Mouse (Mus musculus) liver, adult (tissue): ENCODE data around the gene Foxe3.

Experiments
- GATA4 ChIP-seq: IDR thresholded peaks from 2 replicates; pipeline ENCODE4 v1.6.1; 2014; ENCODE audit warnings: mild to moderate bottlenecking, low read length; ENCODE audit not compliant: insufficient replicate concordance

Gene Foxe3

DNA sequence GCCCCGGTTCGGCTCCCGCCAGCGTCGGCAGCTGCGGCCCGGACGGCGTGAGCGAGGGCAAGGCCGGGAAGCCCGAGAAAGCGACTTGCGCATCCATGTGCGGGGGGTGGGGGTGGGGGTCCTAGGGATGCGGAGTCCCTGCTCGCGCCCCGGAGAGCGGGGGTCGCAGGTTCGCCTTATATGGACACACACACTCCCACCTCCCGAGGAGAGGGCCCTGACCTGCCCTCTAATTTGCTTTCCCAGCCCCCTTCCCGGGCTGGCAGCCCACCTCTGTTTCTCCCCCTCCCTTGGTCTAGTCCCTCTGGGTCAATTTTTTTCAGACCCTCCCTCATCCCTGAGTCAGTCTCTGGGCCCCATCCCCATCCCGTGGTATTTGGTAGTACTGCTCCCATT is at the start of gene Foxe3:
TSS of gene Foxe3 (minus strand) at position 97 of the 396 bp plus-strand sequence.
- TF ChIP-seq GATA4 = no peak

DNA sequence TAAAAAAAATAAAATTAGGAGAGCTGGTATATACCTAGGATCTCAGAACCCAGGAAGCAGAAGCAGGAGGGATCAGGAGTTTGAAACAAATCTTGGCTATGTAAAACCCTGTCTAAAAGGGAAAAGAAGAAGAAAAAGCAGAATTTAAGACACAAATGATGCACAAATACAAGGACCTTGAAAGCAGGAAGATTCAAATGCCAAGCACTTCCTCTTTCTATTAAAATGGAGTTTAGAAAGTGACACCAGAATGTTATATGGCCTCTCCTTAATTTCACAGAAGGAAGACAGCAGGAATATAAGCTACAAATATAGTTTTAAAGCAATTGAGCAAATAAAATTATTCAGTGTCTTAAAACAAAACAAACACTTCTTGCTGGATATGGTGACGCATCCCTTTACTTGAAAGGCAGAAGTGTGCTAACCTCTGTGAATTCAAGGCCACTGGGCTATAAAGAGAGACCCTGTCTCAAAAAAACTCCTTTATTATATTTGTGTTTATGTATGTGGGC is 47.5 kb upstream of the Foxe3 start:
- TF ChIP-seq GATA4 = no peak

DNA sequence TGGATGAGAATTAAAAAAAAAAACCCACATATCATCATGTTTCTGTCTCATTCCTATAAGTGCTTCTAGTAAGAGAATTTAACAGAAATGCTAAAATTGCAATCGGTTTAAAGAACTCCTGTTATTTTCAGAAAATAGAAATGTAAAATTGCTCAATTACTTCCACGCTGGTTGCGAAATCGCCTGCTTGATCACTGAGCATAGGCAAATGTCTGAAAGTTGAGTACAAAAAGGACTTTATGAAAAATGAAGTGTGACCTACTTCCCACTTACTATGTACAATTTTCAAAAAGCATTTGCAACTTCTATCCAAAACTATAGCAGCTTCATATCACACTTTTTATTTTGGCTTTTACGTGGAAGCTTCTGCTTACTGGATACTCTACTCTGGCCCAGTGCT is 44.9 kb upstream of the Foxe3 start:
- no peak for TF ChIP-seq GATA4

DNA sequence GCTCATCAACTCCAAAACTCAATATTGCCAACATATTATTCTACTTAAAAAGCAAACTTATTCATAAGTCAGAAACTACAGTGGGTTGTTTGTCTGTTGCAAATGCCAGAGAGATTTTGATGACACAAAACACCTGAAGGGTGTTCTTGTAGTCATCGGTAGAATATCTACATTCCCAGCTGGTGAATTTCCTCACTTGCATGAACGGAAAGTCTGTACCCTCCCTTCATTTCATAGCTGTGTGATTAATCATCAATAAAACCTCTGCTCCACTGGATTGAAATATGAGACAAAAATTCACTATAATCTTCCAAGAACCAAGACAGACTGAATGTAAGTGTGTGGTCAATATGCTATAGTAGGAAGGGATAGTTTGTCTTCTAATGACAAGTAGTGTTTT is 33.7 kb upstream of the Foxe3 start:
- no peak for TF ChIP-seq GATA4

DNA sequence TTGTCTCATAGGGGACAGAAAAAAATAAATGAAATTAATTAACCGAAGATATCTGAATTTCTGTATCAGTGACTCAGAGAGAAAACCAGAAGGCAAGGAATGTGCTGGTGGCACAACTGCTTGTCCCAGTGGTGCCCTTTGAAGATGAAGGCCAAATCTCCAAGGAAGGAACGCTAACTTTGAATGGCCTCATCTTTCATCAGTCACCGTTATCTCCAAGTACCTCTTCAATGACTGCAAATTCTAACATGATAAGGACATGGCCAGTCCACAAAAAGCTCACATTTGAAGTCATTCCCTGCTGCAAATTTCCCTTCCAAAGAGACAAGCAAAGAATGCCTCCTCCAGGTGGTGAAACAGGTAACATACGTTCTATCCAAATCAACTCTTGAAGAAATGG is 33.0 kb upstream of the Foxe3 start:
- TF ChIP-seq GATA4 = no peak

DNA sequence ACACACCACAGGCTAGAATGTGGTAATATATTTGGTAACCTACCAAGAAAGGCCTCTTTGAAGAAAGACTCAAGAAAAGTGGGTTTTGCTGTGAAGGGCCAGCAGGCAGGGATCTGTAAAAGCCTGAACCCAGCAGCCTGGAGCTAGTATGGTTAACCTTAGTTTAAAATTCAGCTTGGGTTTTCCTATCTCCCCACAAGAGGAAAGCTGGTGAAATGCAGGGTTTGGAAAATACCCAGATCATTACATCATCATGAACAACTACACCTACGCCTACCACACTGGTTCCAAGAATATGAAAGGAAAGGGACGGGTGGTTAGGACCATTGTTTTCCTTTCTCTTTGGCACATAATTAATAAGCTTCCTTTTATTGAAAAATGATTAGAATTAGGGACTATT is 32.4 kb upstream of the Foxe3 start:
- TF ChIP-seq GATA4 = no peak

DNA sequence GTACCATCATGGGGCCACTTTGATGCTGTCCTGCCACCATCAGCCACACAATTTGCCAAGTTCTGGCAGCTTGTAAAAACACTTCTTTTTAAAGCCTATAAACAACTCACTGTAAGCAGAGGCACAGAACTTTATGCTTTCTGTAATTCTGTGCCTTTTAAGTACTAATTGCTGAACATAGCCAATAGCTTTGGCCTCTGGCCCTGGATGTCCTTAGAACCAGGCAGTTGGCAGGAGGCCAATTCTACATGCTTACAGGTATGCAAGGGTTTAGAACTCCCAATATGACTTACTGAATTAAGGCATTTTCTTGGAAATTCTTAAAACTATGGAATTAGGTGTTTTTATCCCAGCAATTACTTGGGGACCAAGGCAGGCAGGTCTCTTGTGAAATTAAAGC is 31.6 kb upstream of the Foxe3 start:
- no peak for TF ChIP-seq GATA4

DNA sequence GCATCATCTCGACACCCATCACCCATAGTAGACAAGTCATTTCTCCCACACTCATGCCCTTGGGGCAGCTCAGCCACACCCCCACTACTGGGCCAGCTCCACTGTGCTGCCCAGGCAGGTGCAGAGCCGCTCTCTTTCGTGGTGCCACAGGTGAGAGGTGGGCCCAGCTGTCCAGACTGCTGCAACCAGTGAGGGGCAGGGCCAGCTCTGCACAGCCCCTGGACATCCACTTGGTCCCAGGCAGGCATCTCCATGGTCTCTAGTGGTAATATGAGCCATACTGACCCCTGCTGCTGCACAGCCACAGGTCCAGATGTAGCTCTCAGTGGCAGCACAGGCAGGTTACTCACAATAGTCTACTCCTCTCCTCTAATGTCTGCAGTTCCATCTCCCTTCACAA is 27.4 kb upstream of the Foxe3 start:
- no peak for TF ChIP-seq GATA4

DNA sequence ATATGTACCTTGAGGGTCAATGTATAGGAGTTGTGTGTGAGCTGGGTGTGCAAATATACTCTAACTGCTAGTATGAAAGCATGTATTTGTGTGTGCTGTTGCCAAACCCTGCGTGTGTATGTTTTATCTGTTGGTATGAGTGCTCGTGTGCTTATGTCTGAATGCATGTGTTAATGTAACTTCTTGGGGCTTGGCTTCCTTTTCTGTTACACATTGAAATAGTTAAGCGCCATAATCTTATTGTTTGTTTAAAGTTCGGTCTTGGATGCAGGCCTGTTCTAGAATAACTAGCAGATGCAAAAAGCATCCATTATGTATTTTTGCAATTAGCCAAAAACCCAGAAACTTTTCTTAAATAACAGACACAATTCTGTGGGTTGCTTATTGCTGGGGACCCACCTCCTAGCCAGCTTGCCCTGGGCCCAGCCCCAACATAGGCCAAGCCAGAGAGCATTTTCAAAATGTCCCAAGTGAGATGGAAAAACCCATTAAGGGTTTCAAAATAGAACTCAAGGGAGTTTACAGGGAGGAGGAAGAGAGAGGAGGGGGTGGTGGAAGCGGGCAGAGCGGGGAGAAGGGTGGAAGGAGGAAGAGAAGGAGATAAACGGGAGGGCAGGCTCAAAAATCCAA is 22.2 kb upstream of the Foxe3 start:
- no peak for TF ChIP-seq GATA4

DNA sequence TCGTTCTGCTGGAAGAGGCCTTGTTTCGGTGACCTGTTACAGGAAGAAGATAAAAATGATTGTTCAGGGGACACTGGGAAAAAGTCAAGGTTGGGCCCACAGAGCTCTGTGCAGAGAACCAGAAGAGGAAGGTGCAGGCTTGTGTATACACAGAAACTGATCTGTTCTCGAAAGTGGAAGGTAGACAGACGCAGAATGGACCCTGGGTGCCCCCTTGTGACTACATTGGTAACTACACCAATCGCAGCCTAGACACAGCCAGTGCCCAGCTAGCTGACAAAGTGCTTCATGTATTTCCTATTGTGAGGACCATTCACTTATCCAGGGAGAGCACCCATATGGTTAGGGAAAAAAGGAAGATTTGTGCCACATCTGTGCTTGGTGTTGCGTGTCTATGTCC is 21.6 kb upstream of the Foxe3 start:
- TF ChIP-seq GATA4 = no peak

DNA sequence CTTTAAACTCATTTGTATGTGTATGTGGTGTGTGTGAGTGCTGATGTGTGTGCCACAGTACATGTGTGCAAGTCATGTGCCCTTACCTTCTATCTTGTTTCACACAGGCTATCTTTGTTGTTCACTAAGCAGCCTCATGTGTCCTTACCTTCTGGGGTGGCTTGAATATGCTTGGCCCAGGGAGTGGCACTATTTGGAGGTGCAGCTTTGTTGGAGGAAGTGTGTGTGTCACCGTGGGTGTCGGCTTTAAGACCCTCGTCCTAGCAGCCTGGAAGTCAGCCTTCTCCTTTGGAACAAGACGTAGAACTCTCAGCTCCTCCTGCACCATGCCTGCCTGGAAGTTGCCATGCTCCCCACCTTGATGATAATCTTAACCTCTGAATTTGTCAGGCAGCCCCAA is 20.6 kb upstream of the Foxe3 start:
- TF ChIP-seq GATA4 = no peak

DNA sequence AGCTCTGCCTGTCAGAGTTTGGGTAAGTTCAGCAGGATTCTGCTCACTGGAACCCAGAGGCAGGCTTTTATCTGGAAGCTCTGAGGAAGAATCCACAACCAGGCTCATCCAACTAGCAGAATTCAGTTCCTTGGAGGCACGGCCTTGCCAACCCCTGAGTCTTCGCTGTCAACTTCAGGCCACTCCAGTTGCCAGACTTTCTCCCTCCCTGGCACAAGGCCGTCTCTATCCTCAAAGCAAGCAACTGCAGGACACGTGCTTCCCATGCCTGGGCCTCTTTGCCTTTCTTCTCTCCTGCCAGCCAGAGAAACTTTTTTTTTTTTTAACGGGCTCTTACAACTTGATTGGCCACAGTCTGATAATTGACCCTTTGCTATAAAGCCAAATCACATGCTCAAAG is 19.2 kb upstream of the Foxe3 start:
- TF ChIP-seq GATA4 = no peak

DNA sequence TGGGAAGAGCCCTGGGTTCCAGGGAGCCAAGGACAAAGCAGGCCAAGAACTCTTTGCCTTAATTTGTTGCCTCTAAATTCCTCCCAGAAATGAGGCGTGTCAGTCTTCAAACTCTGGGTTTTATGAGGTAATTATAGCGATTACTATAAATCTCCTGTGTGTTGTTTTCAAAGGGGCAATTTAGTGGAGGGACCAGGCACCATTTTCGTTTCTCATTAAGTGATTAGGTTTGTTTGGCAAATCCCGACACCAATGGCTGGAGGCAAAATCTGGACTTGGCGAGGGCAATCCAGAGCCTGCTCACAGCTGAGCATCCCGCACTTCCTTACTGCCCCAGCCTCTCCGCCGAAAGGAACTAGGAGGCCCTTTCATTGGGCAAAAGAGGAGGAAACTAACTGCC is 16.8 kb upstream of the Foxe3 start:
- TF ChIP-seq GATA4 = no peak

DNA sequence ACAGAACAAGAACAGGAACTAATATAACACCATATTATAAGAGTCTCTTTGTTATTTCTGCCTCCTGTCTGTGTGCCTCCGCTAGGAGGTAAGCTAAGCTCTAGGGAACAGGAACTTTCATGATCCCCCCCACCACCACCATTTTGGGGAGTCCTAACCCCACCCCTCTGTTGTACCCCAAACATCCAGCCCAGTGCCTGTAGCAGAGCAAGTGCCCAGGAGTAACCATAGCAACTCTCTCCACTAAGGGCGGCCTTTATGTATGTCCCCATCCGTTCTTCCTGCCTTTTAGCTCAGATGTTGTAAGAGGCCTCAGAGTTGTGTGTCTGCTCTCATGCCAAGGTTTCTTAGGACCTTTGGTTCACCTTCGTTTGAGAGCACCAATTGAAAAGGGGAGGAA is 16.3 kb upstream of the Foxe3 start:
- TF ChIP-seq GATA4 = no peak

DNA sequence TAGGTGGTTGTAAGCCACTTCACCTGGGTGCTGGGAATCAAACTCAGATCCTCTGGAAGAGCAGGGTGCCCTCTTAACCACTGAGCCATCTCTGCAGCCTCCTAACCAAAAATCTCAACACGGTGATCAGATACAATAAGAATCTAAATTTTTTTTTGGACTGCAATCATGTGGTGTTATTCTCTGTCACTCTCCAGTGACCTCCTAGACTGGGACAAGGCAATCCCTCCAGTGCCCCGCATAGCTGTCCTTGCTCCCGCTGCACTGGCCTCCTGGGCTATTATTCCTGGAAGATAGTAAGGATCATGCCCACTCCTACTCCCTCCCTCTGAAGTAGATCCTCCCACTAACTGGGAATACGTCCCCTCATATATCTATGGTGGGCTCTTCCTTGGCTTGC is 15.5 kb upstream of the Foxe3 start:
- TF ChIP-seq GATA4 = no peak

DNA sequence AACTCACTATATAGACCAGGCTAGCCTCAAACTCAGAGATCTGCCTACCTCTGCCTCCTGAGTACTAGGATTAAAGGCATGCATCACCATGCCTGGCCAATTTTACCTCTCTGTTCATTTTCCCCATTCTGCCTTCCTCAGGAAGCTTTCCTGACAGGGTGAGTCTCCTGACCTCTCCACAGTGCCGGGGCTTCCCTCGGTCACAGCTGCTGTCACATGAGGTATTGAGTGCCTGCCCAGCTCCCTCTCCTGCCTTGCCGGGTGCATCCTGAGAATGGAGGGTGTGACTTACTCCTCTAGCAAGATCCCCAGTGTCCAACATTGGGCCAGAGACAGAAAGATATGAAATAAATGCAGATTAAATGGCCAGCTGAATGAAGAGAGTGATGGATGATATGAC is 12.4 kb upstream of the Foxe3 start:
- no peak for TF ChIP-seq GATA4

DNA sequence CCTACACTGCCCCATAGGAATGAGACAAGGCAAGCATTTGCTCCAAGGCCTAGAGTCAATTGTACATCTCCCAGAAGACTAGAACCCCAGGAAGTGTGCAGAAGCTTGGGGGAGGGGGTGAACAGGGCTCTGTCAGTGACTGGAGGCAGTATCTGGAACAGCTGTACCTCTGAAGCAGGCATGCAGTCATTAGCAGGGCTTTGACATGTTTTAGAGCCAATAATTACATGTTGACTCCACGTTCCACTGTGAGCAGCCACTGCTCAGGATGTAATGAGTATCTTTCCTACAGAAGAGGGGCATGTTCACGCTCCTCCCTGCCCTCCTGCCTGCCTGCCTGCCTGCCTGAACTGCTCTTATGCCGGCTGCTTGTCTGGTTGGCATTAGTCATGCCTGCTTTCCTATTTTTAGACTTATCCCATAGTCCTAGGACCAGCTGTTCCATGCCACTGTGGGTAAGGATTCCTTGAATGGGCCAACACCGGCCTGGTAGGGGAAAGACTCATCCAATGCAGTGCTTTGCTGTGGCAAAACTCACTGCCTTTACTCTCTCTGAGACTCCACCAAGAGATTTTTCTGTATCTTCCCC is 11.7 kb upstream of the Foxe3 start:
- TF ChIP-seq GATA4 = no peak
